Mouse (Mus musculus) 3134 (cell line): ENCODE results near the gene Bglap3.
"Not testable (repeated sequence)": the region's sequence is repeated elsewhere in the genome, so short reads cannot be mapped to it uniquely, and the experiment has no call there.

Experiments used
- DNase-seq: peaks from one replicate; pipeline ENCODE4 v3.0.0-alpha.2; 2011; ENCODE audit warnings: low spot score; ENCODE audit not compliant: insufficient read length; ENCODE audit errors: extremely low read depth

Gene Bglap3

DNA sequence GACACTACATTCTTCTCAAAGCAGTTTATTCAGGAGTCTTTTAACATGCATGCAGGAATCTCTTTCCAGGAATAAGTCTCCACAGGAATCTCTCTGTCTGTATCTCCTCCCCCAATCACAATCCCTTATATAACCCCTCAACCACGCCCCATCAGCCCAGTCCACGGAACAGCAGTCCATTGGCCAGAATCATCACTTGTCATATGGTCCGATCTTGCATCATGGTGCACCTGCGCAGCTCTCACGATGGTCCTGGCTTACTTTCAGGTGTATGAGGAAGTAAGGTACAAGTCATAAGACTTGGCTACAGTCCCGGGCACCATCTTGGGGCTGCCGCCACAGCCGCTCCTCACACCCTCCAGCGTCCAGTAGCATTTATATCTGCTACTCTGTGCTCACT lies at the start of gene Bglap3:
Gene Bglap3, minus strand, starts transcription at position 101 of the 400 bp plus-strand sequence.
- DNase-seq, result not testable (repeated sequence)

- no peak for DNase-seq
Measured at GRCm38 (mm10) chr3:88422020-88422720, 49.6 kb upstream of the Bglap3 start.

- DNase-seq, result no peak
Measured at GRCm38 (mm10) chr3:88420771-88421170, 48.2 kb upstream of the Bglap3 start.

DNA sequence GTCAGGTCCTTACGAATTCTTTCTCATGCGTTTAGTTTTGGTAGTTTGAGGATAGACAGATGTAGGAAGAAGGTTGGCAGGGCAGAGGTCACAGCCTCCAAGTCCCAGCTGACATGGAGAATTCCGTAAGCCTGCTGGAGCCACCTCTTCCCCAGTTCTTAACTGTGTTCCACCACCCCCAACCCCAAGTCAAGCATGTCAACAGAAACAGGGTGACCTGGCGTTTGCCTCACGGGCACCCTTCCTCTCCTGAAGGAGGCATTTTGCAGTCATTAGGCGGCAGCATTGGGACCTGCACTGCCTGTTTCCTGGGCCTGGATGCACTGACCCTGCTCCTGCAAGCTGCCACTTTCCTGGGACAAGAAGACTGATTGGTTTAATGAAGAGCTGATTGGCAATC lies 45.5 kb upstream of the Bglap3 start:
- no peak for DNase-seq

- DNase-seq, result no peak
Measured at GRCm38 (mm10) chr3:88415668-88416067, 43.1 kb upstream of the Bglap3 start.

GRCm38 (mm10) chr3:88412636-88413035 lies 40.1 kb upstream of the Bglap3 start:
- no peak for DNase-seq

GRCm38 (mm10) chr3:88411681-88412080 lies 39.1 kb upstream of the Bglap3 start:
- no peak for DNase-seq

DNA sequence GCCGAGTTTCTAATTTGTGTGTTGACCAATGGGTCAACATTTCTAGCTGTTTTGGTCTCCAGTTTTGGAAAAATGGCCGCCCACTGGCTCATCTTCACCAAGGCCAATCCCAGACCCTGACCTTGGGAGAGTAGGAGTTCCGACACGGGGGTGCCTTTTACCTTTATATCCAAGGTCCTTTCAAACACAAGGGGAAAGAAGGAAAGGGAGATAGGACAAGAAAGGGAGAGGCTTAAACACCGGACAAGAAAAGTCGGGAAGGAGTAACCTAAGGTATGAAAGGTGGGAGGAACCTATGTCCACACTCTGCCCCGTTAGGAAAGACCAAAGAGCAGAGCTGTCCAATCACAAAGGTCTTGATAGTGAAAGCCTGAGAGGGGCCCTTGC lies 38.1 kb upstream of the Bglap3 start:
- no peak for DNase-seq

GRCm38 (mm10) chr3:88409741-88410644 lies 37.5 kb upstream of the Bglap3 start, which contains the start of gene Pmf1:
Gene Pmf1, minus strand, starts transcription at chr3:88410331.
- DNase-seq, result peak; percentile 99

GRCm38 (mm10) chr3:88408953-88409352 lies 36.4 kb upstream of the Bglap3 start:
- no peak for DNase-seq

- no peak for DNase-seq
Measured at GRCm38 (mm10) chr3:88407529-88407928, 35.0 kb upstream of the Bglap3 start.

DNA sequence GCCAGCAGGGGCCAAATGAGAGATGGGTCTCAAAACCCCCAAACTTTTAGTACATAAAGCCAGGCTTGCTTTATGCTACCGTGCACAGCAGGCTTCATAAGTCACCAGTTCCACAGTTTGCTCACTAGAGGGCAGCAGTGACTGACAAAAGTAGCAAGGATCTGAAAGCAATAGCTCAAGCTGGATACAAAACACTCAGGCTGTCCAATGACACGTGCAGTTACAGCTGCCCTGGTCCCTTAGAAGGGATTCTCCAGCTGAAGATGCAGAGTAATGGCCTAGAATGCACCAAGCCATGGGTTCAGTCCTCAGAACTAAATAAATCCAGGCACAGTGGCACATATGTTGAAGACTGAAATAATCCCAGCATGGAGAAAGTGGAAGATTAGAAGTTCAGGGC lies 34.5 kb upstream of the Bglap3 start:
- DNase-seq, result peak; percentile 46

GRCm38 (mm10) chr3:88403522-88404230 lies 31.1 kb upstream of the Bglap3 start:
- DNase-seq, result no peak

- no peak for DNase-seq
Measured at GRCm38 (mm10) chr3:88398666-88399065, 26.1 kb upstream of the Bglap3 start.

DNA sequence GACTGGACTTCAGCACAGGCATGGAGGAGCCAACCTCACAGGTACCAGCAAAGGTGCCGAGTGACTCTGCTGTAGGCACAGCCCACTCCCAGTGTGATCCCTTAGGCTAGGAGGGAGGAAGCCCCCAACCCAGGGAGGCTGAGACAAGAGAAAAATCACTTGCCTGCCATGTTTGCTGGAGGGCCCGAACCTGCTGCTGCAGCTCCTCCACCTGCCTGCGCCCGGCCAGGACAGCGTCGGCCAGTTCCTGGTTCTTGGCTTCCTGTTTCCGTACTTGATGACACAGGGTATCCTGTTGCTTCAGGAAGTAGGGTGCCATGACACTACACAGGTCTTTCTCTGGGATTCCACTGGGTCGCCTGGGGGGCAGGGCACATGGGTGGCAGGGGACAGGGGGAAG lies 23.2 kb upstream of the Bglap3 start:
- no peak for DNase-seq

DNA sequence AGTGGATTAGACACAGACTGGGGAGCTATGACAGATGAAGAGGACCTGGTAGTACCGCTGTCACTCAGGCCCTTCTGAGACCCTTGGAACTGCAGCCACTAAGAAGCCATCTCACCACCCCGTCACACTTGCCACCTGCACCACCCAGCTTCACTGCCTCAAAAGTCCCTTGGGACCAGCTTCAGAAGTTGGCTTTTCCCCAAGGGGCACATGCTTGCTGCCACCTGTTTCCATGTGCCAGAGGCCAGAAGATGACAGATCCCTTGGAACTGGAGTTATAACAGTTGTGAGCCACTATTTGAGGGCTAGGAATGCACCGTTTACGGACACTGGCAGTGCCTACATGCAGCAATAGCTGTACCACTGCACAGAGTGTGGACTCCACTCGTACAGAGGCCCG lies 22.7 kb upstream of the Bglap3 start:
- no peak for DNase-seq

- DNase-seq, result no peak
Measured at GRCm38 (mm10) chr3:88393776-88394375, 21.3 kb upstream of the Bglap3 start.

DNA sequence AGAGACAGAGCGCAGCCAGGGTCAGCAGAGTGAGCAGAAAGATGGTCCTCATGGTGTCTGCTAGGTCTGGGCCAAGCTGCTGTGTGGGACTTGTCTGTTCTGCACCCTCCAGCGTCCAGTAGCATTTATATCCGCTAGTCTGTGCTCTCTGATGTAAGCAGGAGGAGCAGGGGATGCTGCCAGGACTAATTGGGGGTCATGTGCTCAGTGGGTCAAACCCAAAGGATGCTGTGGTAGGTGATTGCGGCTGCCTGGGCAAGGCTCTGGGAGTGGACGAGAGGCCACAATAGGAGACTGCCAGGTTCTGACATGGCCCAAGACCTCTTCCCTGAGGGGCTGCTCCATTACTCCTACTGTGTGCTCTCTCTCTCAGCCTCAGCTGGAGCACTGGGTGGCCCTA lies 11.8 kb upstream of the Bglap3 start, which contains the start of gene Bglap:
Gene Bglap, minus strand, starts transcription at position 101 of the 400 bp plus-strand sequence.
- no peak for DNase-seq

GRCm38 (mm10) chr3:88382383-88382782 lies 9.8 kb upstream of the Bglap3 start:
- DNase-seq, result not testable (repeated sequence)
